26 mouse cellular contexts compared by ENCODE assay signal in genomic region chr2:125068696-125069095, GRCm38 (mm10). TPM values are rescaled to one million over a fixed set of nuclear protein-coding genes. Genes with fewer than 3 reads are reported as not detected.
DNase-seq lines count a peak whose midpoint lies in the region; ATAC-seq and TF ChIP-seq lines count a peak whose summit lies in the region.
"Had no signal": no experiment of that assay in that cellular context is flagged by ENCODE, and none has a peak within 500 bp of the region (broad histone marks: within the 10 kb centered on the region; RNA-seq: fewer than 3 reads in every experiment).

No protein-coding gene starts in this region.

- WGBS in liver, embryonic 11.5 days = 72% methylated on average over 12 of the region's 12 CpGs
- WGBS in liver, postnatal 0 days (ENCODE audit: insufficient replicate concordance) = 72% methylated on average over 12 of the region's 12 CpGs

- DNase-seq in liver, embryonic 11.5 days (ENCODE audit: low spot score) = no peak
- no peak for DNase-seq in liver, postnatal 0 days
- DNase-seq in right cerebral cortex, adult 18-20 months = no peak
- DNase-seq in frontal cortex, postnatal 36 days (ENCODE audit: low spot score in 2 of 2) = no peak
- DNase-seq: adrenal gland, adult 8-10 months; adrenal gland, postnatal 14 days; adrenal gland, postnatal 36 days; cerebellum, adult 11 months; cerebellum, adult 18-20 months; cerebellum, adult 8-10 months; cerebellum, adult 9-11 months; cerebellum, postnatal 14 days; cerebellum, postnatal 36 days; embryo, embryonic 11 days had no signal

- H3K4me1 ChIP-seq in liver, embryonic 11.5 days (replicated peaks; ENCODE audit: control insufficient read depth, insufficient read depth, low read length) = no peaks in the 10 kb centered on the region
- H3K4me1 ChIP-seq in liver, postnatal 0 days (ENCODE audit: insufficient read depth) = no peaks in the 10 kb centered on the region
- H3K4me1 ChIP-seq in megakaryocyte, embryonic 14.5 days = peaks cover 92% of the 10 kb centered on the region
- H3K4me1 ChIP-seq in bone marrow macrophage, adult 2 months (ENCODE audit: control insufficient read depth, insufficient read depth, low read length) = peaks cover 20% of the 10 kb centered on the region
- H3K4me1 ChIP-seq: embryonic facial prominence, embryonic 15.5 days; forebrain, embryonic 10.5 days; forebrain, embryonic 12.5 days had no signal

- peak overlapping the region; percentile 8; the same call in 1 of the 2 replicates for H3K4me2 ChIP-seq in liver, embryonic 11.5 days
- no peak overlapping the region for H3K4me2 ChIP-seq in liver, postnatal 0 days (ENCODE audit: low read depth, low read length)
- H3K4me2 ChIP-seq: embryonic facial prominence, embryonic 13.5 days; embryonic facial prominence, embryonic 15.5 days; forebrain, embryonic 12.5 days had no signal

- no peaks in the 10 kb centered on the region for H3K9me3 ChIP-seq in liver, embryonic 11.5 days (ENCODE audit: control insufficient read depth, low read length)
- no peaks in the 10 kb centered on the region for H3K9me3 ChIP-seq in liver, postnatal 0 days (ENCODE audit: low read length)
- H3K9me3 ChIP-seq in megakaryocyte, embryonic 14.5 days = no peaks in the 10 kb centered on the region
- H3K9me3 ChIP-seq: embryonic facial prominence, embryonic 13.5 days; embryonic facial prominence, embryonic 15.5 days; forebrain, embryonic 10.5 days; forebrain, embryonic 12.5 days had no signal

- no peak overlapping the region for H3K4me3 ChIP-seq in liver, embryonic 11.5 days (ENCODE audit: low read depth, low read length)
- H3K4me3 ChIP-seq in liver, postnatal 0 days (ENCODE audit: low read depth, low read length) = no peak overlapping the region
- H3K4me3 ChIP-seq in megakaryocyte, embryonic 14.5 days (replicated peaks) = peak overlapping the region; percentile 94
- peak overlapping the region; percentile 61 for H3K4me3 ChIP-seq in bone marrow macrophage, adult 2 months (ENCODE audit: insufficient read depth, low read length)
- H3K4me3 ChIP-seq: embryonic facial prominence, embryonic 13.5 days; embryonic facial prominence, embryonic 15.5 days; erythroblast, embryonic 14.5 days; forebrain, embryonic 10.5 days; forebrain, embryonic 12.5 days had no signal

- no peaks in the 10 kb centered on the region for H3K27me3 ChIP-seq in liver, embryonic 11.5 days (replicated peaks; ENCODE audit: control insufficient read depth, insufficient read depth, low read length)
- no peaks in the 10 kb centered on the region for H3K27me3 ChIP-seq in liver, postnatal 0 days (ENCODE audit: insufficient read depth, low read length)
- H3K27me3 ChIP-seq in megakaryocyte, embryonic 14.5 days (replicated peaks) = no peaks in the 10 kb centered on the region
- H3K27me3 ChIP-seq: embryonic facial prominence, embryonic 13.5 days; embryonic facial prominence, embryonic 15.5 days; forebrain, embryonic 12.5 days; Patski had no signal

- H3K9ac ChIP-seq in liver, embryonic 11.5 days (ENCODE audit: low read depth, low read length) = no peak overlapping the region
- no peak overlapping the region for H3K9ac ChIP-seq in liver, postnatal 0 days (replicated peaks)
- H3K9ac ChIP-seq: embryonic facial prominence, embryonic 13.5 days; embryonic facial prominence, embryonic 15.5 days; forebrain, embryonic 12.5 days had no signal

- H3K36me3 ChIP-seq in liver, embryonic 11.5 days (ENCODE audit: control insufficient read depth, insufficient read depth, low read length) = no peaks in the 10 kb centered on the region
- H3K36me3 ChIP-seq in liver, postnatal 0 days (replicated peaks; ENCODE audit: insufficient read depth, low read length) = no peaks in the 10 kb centered on the region
- peaks cover 53% of the 10 kb centered on the region for H3K36me3 ChIP-seq in megakaryocyte, embryonic 14.5 days (replicated peaks; ENCODE audit: low read length)
- H3K36me3 ChIP-seq: embryonic facial prominence, embryonic 13.5 days; embryonic facial prominence, embryonic 15.5 days; forebrain, embryonic 10.5 days; forebrain, embryonic 12.5 days had no signal

- TF ChIP-seq CTCF in liver, postnatal 0 days (IDR thresholded peaks at IDR 0.05; ENCODE audit: low read depth) = no peak
- no peak for TF ChIP-seq CTCF in bone marrow macrophage, adult 2 months (IDR thresholded peaks at IDR 0.05; ENCODE audit: low read depth, low read length)

- ATAC-seq in liver, embryonic 11.5 days (replicated peaks; ENCODE audit: low FRiP score) = no peak
- no peak for ATAC-seq in liver, postnatal 0 days
- no peak for ATAC-seq in megakaryocyte, adult 5-6 weeks (ENCODE audit: poor library complexity, severe bottlenecking)
- ATAC-seq in megakaryocyte progenitor cell, adult 5-6 weeks (replicated peaks; ENCODE audit: poor library complexity) = 0 out of 2 replicates have a peak, but pooled peaks have one; percentile 11
- ATAC-seq: activated CD4-positive, CD25-positive, alpha-beta regulatory T cell, adult 4 months; forebrain, embryonic 16.5 days; Patski had no signal

- TF ChIP-seq EP300 in liver, postnatal 0 days (IDR thresholded peaks at IDR 0.05; ENCODE audit: low read depth) = no peak

- TF ChIP-seq POLR2A in bone marrow macrophage, adult 2 months (IDR thresholded peaks at IDR 0.05; ENCODE audit: borderline replicate concordance, low read depth, low read length) = no peak

- no peak overlapping the region for H3K27ac ChIP-seq in liver, embryonic 11.5 days (ENCODE audit: low read depth, low read length)
- no peak overlapping the region for H3K27ac ChIP-seq in liver, postnatal 0 days (ENCODE audit: low read depth)
- H3K27ac ChIP-seq in bone marrow macrophage, adult 2 months (ENCODE audit: insufficient read depth, low read depth, low read length) = peak overlapping the region; percentile 86
- H3K27ac ChIP-seq: embryonic facial prominence, embryonic 13.5 days; embryonic facial prominence, embryonic 15.5 days; forebrain, embryonic 10.5 days; forebrain, embryonic 12.5 days had no signal

RNA-seq across cellular contexts. Expression of gene Slc24a5, which starts 0.8 kb away (rescaled TPM):
- polyA plus RNA-seq in liver, embryonic 11.5 days (2014; fragmentation: Nextera tagmentation; extraction: Ambion mirVana) = 17.1 TPM in 2 replicates
- polyA plus RNA-seq in liver, postnatal 0 days (2015; fragmentation: Nextera tagmentation; extraction: Ambion mirVana) = 6.5 and 8.5 TPM in 2 replicates
- polyA plus RNA-seq in megakaryocyte, embryonic 14.5 days (2012; ENCODE audit: insufficient read depth, low replicate concordance) = 19.7 and 21.8 TPM in 2 replicates
- not detected in 2 replicates for total RNA-seq in megakaryocyte, adult 5-6 weeks (2015)
- total RNA-seq in megakaryocyte, adult 5-6 weeks (2017) = 0.41 TPM in 1 of 2 replicates, not detected in the other
- polyA plus RNA-seq in bone marrow macrophage, adult 2 months (2012; ENCODE audit: insufficient read depth, insufficient read length, missing spikeins) = 2.0 and 2.3 TPM in 2 replicates
- total RNA-seq in megakaryocyte progenitor cell, adult 5-6 weeks (2015) = 0.32 TPM in 1 of 2 replicates, not detected in the other
- 0.41 and 0.50 TPM in 2 replicates for total RNA-seq in megakaryocyte progenitor cell, adult 5-6 weeks (2017)
- total RNA-seq: adrenal gland, postnatal 36 days had no signal
- polyA plus RNA-seq: erythroblast, embryonic 14.5 days had no signal

RNA-seq across cellular contexts. Expression of gene Myef2, which starts 54.8 kb away (rescaled TPM):
- polyA plus RNA-seq in liver, embryonic 11.5 days (2014; fragmentation: Nextera tagmentation; extraction: Ambion mirVana) = 75.9 and 76.9 TPM in 2 replicates
- 10.1 and 10.5 TPM in 2 replicates for polyA plus RNA-seq in liver, postnatal 0 days (2015; fragmentation: Nextera tagmentation; extraction: Ambion mirVana)
- 5.3 and 9.5 TPM in 2 replicates for polyA plus RNA-seq in megakaryocyte, embryonic 14.5 days (2012; ENCODE audit: insufficient read depth, low replicate concordance)
- total RNA-seq in megakaryocyte, adult 5-6 weeks (2015) = 18.5 and 20.6 TPM in 2 replicates
- total RNA-seq in megakaryocyte, adult 5-6 weeks (2017) = 40.0 and 41.0 TPM in 2 replicates
- polyA plus RNA-seq in bone marrow macrophage, adult 2 months (2012; ENCODE audit: insufficient read depth, insufficient read length, missing spikeins) = 31.4 and 33.4 TPM in 2 replicates
- total RNA-seq in megakaryocyte progenitor cell, adult 5-6 weeks (2015) = 16.7 and 17.8 TPM in 2 replicates
- 36.1 and 59.9 TPM in 2 replicates for total RNA-seq in megakaryocyte progenitor cell, adult 5-6 weeks (2017)

Comparison
In these comparisons a context has a peak if more than half of its experiments do, and no peak if none do; other contexts are left out.
1. H3K4me3 ChIP-seq: peak in megakaryocyte, embryonic 14.5 days (single experiment) and bone marrow macrophage, adult 2 months (single experiment); none in liver, embryonic 11.5 days (single experiment) and liver, postnatal 0 days (single experiment).